Mouse (Mus musculus) lung, postnatal 0 days (tissue): ENCODE measurements around the gene Blvrb. TPM values are rescaled to one million over a fixed set of nuclear protein-coding genes. Genes with fewer than 3 reads are reported as not detected.

Source experiments
- ATAC-seq: fragments of 200-750 bp; cut with Nextera tagmentation; 2 replicates; pipeline ENCODE4 v1.8.0; 2017; ENCODE audit warnings: moderate library complexity
- DNase-seq: peaks from one replicate; pipeline ENCODE4 v3.0.0-alpha.2; 2016; ENCODE audit warnings: low spot score
- H3K27ac ChIP-seq: fragments of 300-500 bp; sonication (generic); 2 replicates; pipeline ENCODE4 v1.5.1; 2014; ENCODE audit warnings: antibody characterized with exemption, mild to moderate bottlenecking, low read length, mixed read lengths
- H3K27me3 ChIP-seq: fragments of 300-500 bp; sonication (generic); replicated peaks from 2 replicates; pipeline ENCODE4 v1.6.1; 2014; ENCODE audit warnings: low read length, mixed read lengths; ENCODE audit not compliant: insufficient read depth
- H3K36me3 ChIP-seq: fragments of 300-500 bp; sonication (generic); 2 replicates; pipeline ENCODE4 v1.6.1; 2014; ENCODE audit warnings: low read length, mixed read lengths; ENCODE audit not compliant: insufficient read depth
- H3K4me1 ChIP-seq: fragments of 300-500 bp; sonication (generic); 2 replicates; pipeline ENCODE4 v1.6.1; 2014; ENCODE audit warnings: antibody characterized with exemption, low read depth, low read length, mixed read lengths; ENCODE audit not compliant: insufficient read depth
- H3K4me2 ChIP-seq: fragments of 300-500 bp; sonication (generic); replicated peaks from 2 replicates; pipeline ENCODE4 v1.6.1; 2014; ENCODE audit warnings: low read depth, mild to moderate bottlenecking, low read length, moderate library complexity, mixed read lengths
- H3K4me3 ChIP-seq: fragments of 300-500 bp; sonication (generic); 2 replicates; pipeline ENCODE4 v1.5.1; 2014; ENCODE audit warnings: low read depth, low read length
- H3K9ac ChIP-seq: fragments of 300-500 bp; sonication (generic); replicated peaks from 2 replicates; pipeline ENCODE4 v1.6.1; 2014; ENCODE audit warnings: low read depth, mild to moderate bottlenecking
- H3K9me3 ChIP-seq: fragments of 300-500 bp; sonication (generic); 2 replicates; pipeline ENCODE4 v1.6.1; 2016; ENCODE audit warnings: low read length, mixed read lengths
- CTCF ChIP-seq: IDR thresholded peaks from 2 replicates; pipeline ENCODE4 v1.5.1; 2016; ENCODE audit warnings: antibody characterized with exemption, mild to moderate bottlenecking
- EP300 ChIP-seq: IDR thresholded peaks from 2 replicates; pipeline ENCODE4 v1.6.1; 2016; ENCODE audit warnings: antibody characterized with exemption, mild to moderate bottlenecking, control low read depth
- WGBS: fragments of 180-500 bp; shearing (Covaris S2); extraction: QIAGEN DNeasy Blood & Tissue Kit; methylation state at CpG from one replicate; pipeline ENCODE4 v1.1.7; 2014; 5-methylcytosine and 5-hydroxymethylcytosine counted together
- polyA plus RNA-seq: library from polyadenylated mRNA; unstranded; fragments of >200 nt; fragmentation: Nextera tagmentation; extraction: Ambion mirVana; gene quantifications from 2 replicates; pipeline ENCODE4 v1.2.1, GENCODE M21; 2015

Blvrb gene
- polyA plus RNA-seq, 1 experiment from 2014 or later, result 63.4 TPM

DNA sequence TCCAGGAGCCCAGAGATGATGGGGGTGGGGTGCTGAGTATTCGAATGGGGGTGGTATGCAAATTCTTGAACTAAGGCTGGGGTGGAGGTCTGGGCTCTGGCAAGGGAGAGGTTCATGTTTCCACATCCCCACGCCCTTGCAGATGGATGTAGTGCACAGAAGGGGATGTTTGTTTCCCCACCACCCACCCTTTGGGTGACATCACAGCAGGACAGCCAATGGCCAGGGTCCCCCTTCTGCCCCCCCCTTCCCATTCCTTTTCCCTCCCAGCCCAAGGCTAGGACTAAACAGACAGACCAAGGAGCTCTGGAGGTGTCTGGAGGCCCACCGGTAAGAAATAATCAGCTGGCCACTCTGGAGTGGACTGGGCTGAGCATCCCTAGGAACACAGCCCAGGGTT is 51.3 kb downstream of the Blvrb start, which contains the start of gene Prx:
Prx (plus strand) TSS at position 289 of the 400 bp plus-strand sequence.
- H3K27me3 ChIP-seq, result no peaks in the 10 kb centered on the region
- DNase-seq, result peak; percentile 52
- peak; percentile 69 for ATAC-seq
- H3K4me1 ChIP-seq, result no peaks in the 10 kb centered on the region
- H3K9me3 ChIP-seq, result no peaks in the 10 kb centered on the region
- H3K4me2 ChIP-seq, result peak within 1 kb of the TSS; percentile 44
- WGBS, result 35% methylated on average over 3 of the region's 3 CpGs
- no peaks in the 10 kb centered on the region for H3K36me3 ChIP-seq
- H3K9ac ChIP-seq, result peak within 1 kb of the TSS; percentile 44
- no peak for TF ChIP-seq CTCF
- TF ChIP-seq EP300, result no peak
- peak within 1 kb of the TSS; percentile 87 for H3K27ac ChIP-seq
- H3K4me3 ChIP-seq, result peak within 1 kb of the TSS; percentile 32

DNA sequence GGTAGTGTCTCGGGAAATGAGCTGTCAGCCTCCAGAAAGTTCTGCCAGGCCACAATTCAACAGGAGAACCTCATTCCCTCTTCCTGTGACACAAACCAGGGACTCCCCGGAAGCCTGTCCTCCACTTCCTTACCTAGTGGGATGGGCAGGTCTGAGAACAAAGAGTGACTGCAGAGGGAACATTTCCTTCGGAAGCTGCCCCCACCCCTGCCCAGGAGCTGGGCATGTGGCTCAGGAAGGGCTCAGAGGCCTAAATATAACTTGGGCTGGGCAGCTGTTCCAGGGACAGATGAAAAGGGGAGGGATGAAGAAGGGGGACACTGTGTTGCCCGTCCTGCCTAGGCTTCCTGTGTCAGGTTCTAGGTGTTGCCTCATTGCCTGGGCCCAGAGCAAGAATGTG is 53.8 kb downstream of the Blvrb start:
- Histone ChIP-seq H3K27ac (peak overlapping the region; percentile 87), H3K4me2 (no peak overlapping the region), H3K9me3 (no peaks in the 10 kb centered on the region), H3K27me3 (no peaks in the 10 kb centered on the region), H3K4me3 (no peak overlapping the region), H3K36me3 (no peaks in the 10 kb centered on the region), H3K9ac (no peak overlapping the region), H3K4me1 (no peaks in the 10 kb centered on the region)
- peak; percentile 99 for TF ChIP-seq EP300
- no peak for TF ChIP-seq CTCF
- ATAC-seq, result peak; percentile 85
- 36% methylated on average over 4 of the region's 4 CpGs for WGBS
- peak; percentile 66 for DNase-seq

DNA sequence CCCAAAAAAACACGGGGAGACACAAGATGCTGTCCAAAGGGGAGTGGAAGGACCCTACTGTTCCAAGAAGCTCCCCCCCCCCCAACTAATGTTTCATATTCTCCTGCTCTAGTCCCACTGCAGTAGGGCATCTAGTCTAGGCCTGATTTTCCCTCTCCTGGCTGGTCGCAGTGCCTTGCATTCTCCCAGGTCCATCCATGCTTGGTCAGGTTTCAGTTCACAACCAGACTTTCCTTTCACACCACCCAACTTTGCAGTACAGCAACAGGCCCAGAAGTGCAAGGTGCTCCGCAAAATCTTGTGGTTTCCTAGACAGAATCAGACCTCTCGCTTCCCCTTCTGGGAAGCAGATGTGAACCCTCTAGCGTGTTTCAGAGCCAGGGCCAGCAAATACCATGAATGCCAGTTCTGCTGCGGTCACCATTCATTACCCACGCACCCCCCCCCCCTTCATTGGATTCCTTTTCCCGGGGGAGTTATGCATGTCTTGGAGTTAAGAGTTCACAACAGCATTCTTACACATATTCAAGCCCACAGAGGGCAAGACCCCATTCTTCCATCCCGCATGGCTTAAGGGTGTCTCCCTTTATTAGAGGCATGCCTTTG is 59.1 kb downstream of the Blvrb start:
- Histone ChIP-seq H3K4me1 (peaks cover 3% of the 10 kb centered on the region; the same call in 1 of the 2 replicates), H3K36me3 (no peaks in the 10 kb centered on the region), H3K4me3 (peak overlapping the region; percentile 57; the same call in 1 of the 2 replicates), H3K27ac (peak overlapping the region; percentile 96), H3K9ac (peak overlapping the region; percentile 50), H3K9me3 (no peaks in the 10 kb centered on the region), H3K4me2 (peak overlapping the region; percentile 72), H3K27me3 (no peaks in the 10 kb centered on the region)
- ATAC-seq (no peak), DNase-seq (peak; percentile 41)
- WGBS, result 28% methylated on average over 9 of the region's 9 CpGs
- TF ChIP-seq CTCF (0 out of 2 replicates have a peak, but pooled peaks have one; percentile 4), EP300 (0 out of 2 replicates have a peak, but pooled peaks have one; percentile 23)

DNA sequence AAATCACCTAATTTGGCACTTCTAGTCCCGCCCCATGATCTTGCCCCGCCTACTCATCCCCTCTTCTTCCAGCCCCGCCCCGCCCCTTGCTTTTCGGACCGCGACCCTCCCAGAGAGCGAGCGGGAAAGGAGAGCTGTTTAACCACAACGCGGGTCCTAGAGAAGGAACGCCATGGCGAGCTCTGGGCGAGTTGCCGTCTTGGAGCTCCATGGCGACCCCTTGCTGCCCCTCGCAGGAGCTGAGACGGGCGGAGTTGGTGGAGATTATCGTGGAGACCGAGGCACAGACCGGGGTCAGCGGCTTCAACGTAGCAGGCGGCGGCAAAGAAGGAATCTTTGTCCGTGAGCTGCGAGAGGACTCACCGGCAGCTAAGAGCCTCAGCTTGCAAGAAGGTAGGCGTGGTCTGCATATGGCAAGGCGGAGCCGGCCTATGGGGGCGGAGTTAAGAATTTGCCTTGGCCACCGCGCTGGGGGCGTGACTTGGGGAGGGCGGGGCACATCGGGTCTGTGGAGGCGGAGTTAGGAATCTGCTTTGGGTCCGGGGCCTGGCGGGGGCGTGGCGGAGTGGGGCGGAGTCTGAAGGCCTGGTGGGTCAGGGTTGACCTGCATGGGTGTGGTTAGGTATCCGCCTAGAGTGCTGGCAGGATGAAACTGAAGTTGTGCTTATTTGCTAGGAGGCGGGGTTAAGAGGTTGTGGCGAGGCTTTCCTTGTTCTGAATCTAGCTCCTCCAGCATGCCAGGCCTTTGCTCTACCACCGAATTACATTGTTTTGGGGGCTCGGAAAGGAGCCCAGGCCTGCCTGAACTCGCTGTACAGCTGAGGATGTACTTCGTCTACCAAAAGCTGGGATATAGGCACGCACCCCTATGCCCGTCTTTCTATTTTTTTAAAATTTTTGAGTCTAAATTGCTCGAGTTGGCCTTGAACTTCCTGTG is 60.2 kb downstream of the Blvrb start:
- Histone ChIP-seq H3K27me3 (no peaks in the 10 kb centered on the region), H3K9me3 (no peaks in the 10 kb centered on the region), H3K9ac (peak overlapping the region; percentile 50), H3K4me3 (peak overlapping the region; percentile 57), H3K27ac (peak overlapping the region; percentile 96), H3K4me1 (peaks cover 3% of the 10 kb centered on the region; the same call in 1 of the 2 replicates), H3K4me2 (peak overlapping the region; percentile 72), H3K36me3 (no peaks in the 10 kb centered on the region)
- ATAC-seq, result peak; percentile 95
- peak; percentile 99 for DNase-seq
- peak; percentile 47 for TF ChIP-seq CTCF
- TF ChIP-seq EP300, result no peak
- WGBS, result under 1% methylated on average over 53 of the region's 54 CpGs

DNA sequence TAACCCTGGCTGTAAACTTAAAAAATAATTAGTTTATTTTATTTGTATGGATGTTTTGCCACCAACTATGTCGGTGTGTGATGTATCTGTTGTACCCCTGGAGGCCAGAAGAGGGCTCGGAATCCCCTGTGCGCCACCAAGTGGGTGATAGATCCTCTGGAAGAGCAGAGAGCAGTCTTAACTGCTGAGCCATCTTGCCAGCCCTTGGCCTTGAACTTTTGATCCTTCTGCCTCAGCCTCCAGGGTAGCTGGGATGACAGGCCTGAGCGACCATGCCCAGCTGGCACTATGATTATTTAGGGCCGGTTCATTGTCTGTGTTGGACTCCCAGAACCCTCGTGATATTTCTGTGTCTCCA is 60.8 kb downstream of the Blvrb start:
- peak overlapping the region; percentile 72 for H3K4me2 ChIP-seq
- no peak overlapping the region for H3K9ac ChIP-seq
- peaks cover 3% of the 10 kb centered on the region; the same call in 1 of the 2 replicates for H3K4me1 ChIP-seq
- no peaks in the 10 kb centered on the region for H3K9me3 ChIP-seq
- DNase-seq (peak; percentile 82), ATAC-seq (peak; percentile 70)
- no peaks in the 10 kb centered on the region for H3K36me3 ChIP-seq
- TF ChIP-seq CTCF (peak; percentile 84), EP300 (no peak)
- no peaks in the 10 kb centered on the region for H3K27me3 ChIP-seq
- H3K27ac ChIP-seq, result peak overlapping the region; percentile 96
- H3K4me3 ChIP-seq, result peak overlapping the region; percentile 57
- WGBS, result 18% methylated on average over 6 of the region's 6 CpGs

DNA sequence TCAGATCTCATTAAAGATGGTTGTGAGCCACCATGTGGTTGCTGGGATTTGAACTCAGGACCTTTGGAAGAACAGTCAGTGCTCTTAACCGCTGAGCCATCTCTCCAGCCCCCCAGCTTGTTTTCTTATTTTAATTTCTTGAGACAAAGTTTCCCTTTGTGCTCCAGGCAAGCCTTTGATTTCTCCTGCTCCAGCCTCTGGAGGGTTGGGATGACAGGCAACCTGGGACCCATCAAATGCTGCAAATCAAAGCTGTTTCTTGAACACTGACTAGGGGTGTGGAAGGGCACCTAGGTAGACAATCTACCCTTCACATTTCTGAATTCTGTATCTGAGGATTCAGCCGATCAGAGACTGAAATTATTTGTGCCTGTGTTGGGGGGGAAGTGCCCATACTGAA is 63.0 kb downstream of the Blvrb start:
- DNase-seq (no peak), ATAC-seq (no peak)
- H3K4me1 ChIP-seq, result peaks cover 3% of the 10 kb centered on the region; the same call in 1 of the 2 replicates
- TF ChIP-seq CTCF (no peak), EP300 (no peak)
- H3K9me3 ChIP-seq, result no peaks in the 10 kb centered on the region
- no peak overlapping the region for H3K9ac ChIP-seq
- H3K4me3 ChIP-seq, result no peak overlapping the region
- H3K27ac ChIP-seq, result no peak overlapping the region
- H3K4me2 ChIP-seq, result no peak overlapping the region
- H3K27me3 ChIP-seq, result no peaks in the 10 kb centered on the region
- no peaks in the 10 kb centered on the region for H3K36me3 ChIP-seq
- 87% methylated on average over 2 of the region's 2 CpGs for WGBS
